Comparison of ENCODE assay signal across 24 mouse cellular contexts in the genomic region with DNA sequence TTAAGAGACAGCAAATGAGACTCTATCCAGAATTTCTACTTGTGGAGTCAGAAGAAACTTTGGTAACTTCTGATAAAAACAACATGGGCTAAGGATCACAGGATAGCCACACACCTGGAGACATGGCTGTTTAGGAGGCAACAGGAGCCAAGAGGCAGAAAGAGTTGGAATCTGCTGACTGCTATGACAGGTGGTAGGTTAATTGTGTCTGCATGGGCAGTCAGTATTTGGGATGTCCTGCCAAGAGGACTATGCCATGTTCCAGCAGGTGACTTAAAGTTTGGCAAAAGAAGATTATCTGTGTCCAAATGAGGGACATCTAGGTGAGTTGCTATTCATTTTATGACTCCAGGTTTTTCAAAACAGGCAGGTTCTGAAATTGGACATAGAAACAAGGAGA. TPM values are rescaled to one million over a fixed set of nuclear protein-coding genes. Genes with fewer than 3 reads are reported as not detected.
"Had no signal": no experiment of that assay in that cellular context is flagged by ENCODE, and none has a peak within 500 bp of the region (broad histone marks: within the 10 kb centered on the region; RNA-seq: fewer than 3 reads in every experiment).

No protein-coding gene starts in this region.

- H3K4me1 ChIP-seq: neural tube, embryonic 15.5 days had no signal

- ATAC-seq: liver, postnatal 0 days; lung, postnatal 0 days; midbrain, embryonic 15.5 days had no signal

- H3K27me3 ChIP-seq: limb, embryonic 12.5 days; limb, embryonic 15.5 days; midbrain, embryonic 12.5 days; midbrain, embryonic 15.5 days; neural tube, embryonic 12.5 days; neural tube, embryonic 15.5 days had no signal

- H3K27ac ChIP-seq: limb, embryonic 12.5 days; limb, embryonic 15.5 days; liver, embryonic 14.5 days; macrophage; midbrain, embryonic 12.5 days; midbrain, embryonic 15.5 days; neural tube, embryonic 12.5 days; neural tube, embryonic 15.5 days; stomach, postnatal 0 days had no signal

- H3K4me3 ChIP-seq: limb, embryonic 12.5 days; limb, embryonic 15.5 days; midbrain, embryonic 12.5 days; midbrain, embryonic 15.5 days; neural tube, embryonic 12.5 days; neural tube, embryonic 15.5 days had no signal

- H3K36me3 ChIP-seq: limb, embryonic 12.5 days; limb, embryonic 15.5 days; midbrain, embryonic 12.5 days; midbrain, embryonic 15.5 days; neural tube, embryonic 12.5 days; neural tube, embryonic 15.5 days had no signal

- H3K9me3 ChIP-seq: limb, embryonic 12.5 days; limb, embryonic 15.5 days; midbrain, embryonic 12.5 days; midbrain, embryonic 15.5 days; neural tube, embryonic 12.5 days; neural tube, embryonic 15.5 days had no signal

- H3K9ac ChIP-seq: limb, embryonic 12.5 days; limb, embryonic 15.5 days; liver, embryonic 14.5 days; liver, postnatal 0 days; lung, embryonic 14.5 days; midbrain, embryonic 12.5 days; midbrain, embryonic 15.5 days; neural tube, embryonic 12.5 days; neural tube, embryonic 15.5 days had no signal

- DNase-seq: kidney, adult 8-10 months; kidney, postnatal 14 days; kidney, postnatal 4 days; layer of hippocampus, adult 9-11 months; liver, postnatal 0 days; lung, embryonic 14.5 days; right cerebral cortex, adult 18-20 months; right cerebral cortex, postnatal 14 days; right cerebral cortex, postnatal 4 days; spleen, adult 18-20 months; thymus, adult 2 months; thymus, postnatal 14 days; thymus, postnatal 4 days had no signal

- H3K4me2 ChIP-seq: limb, embryonic 12.5 days; limb, embryonic 15.5 days; liver, embryonic 11.5 days; lung, embryonic 14.5 days; midbrain, embryonic 12.5 days; midbrain, embryonic 15.5 days; neural tube, embryonic 12.5 days; neural tube, embryonic 15.5 days had no signal

RNA-seq across cellular contexts. Expression of gene Pcdh18, which starts 4.8 kb away (rescaled TPM):
- polyA plus RNA-seq: macrophage had no signal
